Mouse (Mus musculus): Measurements from ENCODE around the gene Kcna4.

DNA sequence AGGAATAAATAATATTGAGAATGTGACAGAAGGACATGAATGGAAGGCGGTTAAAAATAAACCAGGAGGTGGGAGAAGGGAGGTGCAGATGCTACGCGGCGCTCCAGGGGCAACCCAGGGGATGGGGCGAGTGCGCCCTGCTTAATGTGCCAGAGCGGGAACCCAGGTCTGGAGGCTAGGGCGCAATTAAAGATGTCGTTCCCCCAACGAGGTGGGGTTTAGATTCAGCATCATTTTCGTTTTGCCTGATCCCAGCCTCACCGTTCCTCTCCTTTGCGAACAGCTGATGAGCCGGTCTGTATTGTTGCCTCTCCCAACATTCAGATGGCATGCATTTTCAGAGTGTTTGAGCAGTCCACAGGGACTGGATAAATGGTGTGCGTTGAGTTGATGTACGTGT is 703 bp downstream of the Kcna4 start:
- TF ChIP-seq CTCF (IDR thresholded peaks at IDR 0.05; ENCODE audit: low read depth, low read length) (no peak), POLR2A (IDR thresholded peaks at IDR 0.05; ENCODE audit: extremely low read depth, insufficient read depth, low read length) (no peak)

Data from liver, adult 2 months (tissue).